Mouse (Mus musculus) spleen, adult 2 months (tissue): Measurements from ENCODE around the gene Appl2. TPM values are rescaled to one million over a fixed set of nuclear protein-coding genes. Genes with fewer than 3 reads are reported as not detected.

Experiments used
- DNase-seq, 2 experiments: peaks; one replicate each; pipeline versions ENCODE4 v3.0.0 to v3.0.0-alpha.2; 2012 to 2021; ENCODE audit warnings: low spot score in 2 of 2, low read depth in 1 of 2
- H3K27ac ChIP-seq: fragments of 200-500 bp; 2 replicates; pipeline ENCODE4 v1.5.1; 2012; ENCODE audit warnings: low read length, inconsistent platforms; ENCODE audit not compliant: insufficient read depth
- H3K27me3 ChIP-seq: fragments of 200-500 bp; 2 replicates; pipeline ENCODE4 v1.6.1; 2012; ENCODE audit warnings: mild to moderate bottlenecking, moderate library complexity, low read length, inconsistent platforms; ENCODE audit not compliant: control insufficient read depth, insufficient read depth
- H3K36me3 ChIP-seq: fragments of 200-500 bp; 2 replicates; pipeline ENCODE4 v1.6.1; 2012; ENCODE audit warnings: mild to moderate bottlenecking, low read length, inconsistent platforms; ENCODE audit not compliant: control insufficient read depth, insufficient read depth
- H3K4me1 ChIP-seq: fragments of 200-500 bp; 2 replicates; pipeline ENCODE4 v1.6.1; 2011; ENCODE audit warnings: inconsistent platforms; ENCODE audit not compliant: control insufficient read depth, insufficient read depth, insufficient read length
- H3K4me3 ChIP-seq: fragments of 200-500 bp; 2 replicates; pipeline ENCODE4 v1.5.1; 2011; ENCODE audit warnings: mild to moderate bottlenecking, inconsistent platforms; ENCODE audit not compliant: insufficient read depth, insufficient read length; ENCODE audit errors: extremely low read depth
- CTCF ChIP-seq: fragments of 200-500 bp; IDR thresholded peaks from 2 replicates; pipeline ENCODE4 v1.5.1; 2011; ENCODE audit warnings: mild to moderate bottlenecking, inconsistent platforms; ENCODE audit not compliant: insufficient read depth, insufficient read length, insufficient replicate concordance; ENCODE audit errors: extremely low read depth
- POLR2A ChIP-seq: fragments of 200-500 bp; IDR thresholded peaks from 2 replicates; pipeline ENCODE4 v1.6.1; 2011; ENCODE audit warnings: low read depth, low read length, inconsistent platforms
- WGBS: fragments of 180-500 bp; shearing (Covaris S2); methylation state at CpG from one replicate; pipeline ENCODE4 v1.1.7; 2018; 5-methylcytosine and 5-hydroxymethylcytosine counted together
- polyA plus RNA-seq: library from polyadenylated mRNA; depleted of rRNA; stranded (reverse); fragments of >200 nt; gene quantifications from 2 replicates; pipeline ENCODE4 v1.2.3, GENCODE M21; 2012; rRNA removed

The Appl2 gene
- 11.7 and 12.6 TPM in 2 replicates for polyA plus RNA-seq

GRCm38 (mm10) chr10:83648131-83649020 is at the start of gene Appl2:
Appl2 (minus strand) TSS chr10:83648738.
- Histone ChIP-seq H3K27ac (peak within 1 kb of the TSS; percentile 70), H3K4me1 (peaks cover 3% of the 10 kb centered on the region), H3K4me3 (peak within 1 kb of the TSS; percentile 82), H3K36me3 (no peaks in the 10 kb centered on the region), H3K27me3 (0 out of 2 replicates have a peak, but pooled peaks cover 3% of the 10 kb centered on the region)
- DNase-seq = peak in 1 of 2 experiments; percentile 70
- WGBS = 1% methylated on average over 58 of the region's 59 CpGs
- TF ChIP-seq POLR2A (no peak; the same call in 1 of the 2 replicates), CTCF (no peak)

GRCm38 (mm10) chr10:83696226-83696625 is 47.7 kb upstream of the Appl2 start:
- WGBS = 92% methylated on average over 4 of the region's 4 CpGs
- H3K36me3 ChIP-seq = no peaks in the 10 kb centered on the region

GRCm38 (mm10) chr10:83692175-83692895 is 43.8 kb upstream of the Appl2 start:
- Histone ChIP-seq H3K36me3 (no peaks in the 10 kb centered on the region), H3K27ac (no peak overlapping the region), H3K27me3 (no peaks in the 10 kb centered on the region), H3K4me3 (no peak overlapping the region), H3K4me1 (no peaks in the 10 kb centered on the region)
- TF ChIP-seq CTCF = no peak
- no peak for TF ChIP-seq POLR2A
- no peak for DNase-seq
- 83% methylated on average over 11 of the region's 11 CpGs for WGBS

More at GRCm38 (mm10) chr10:83696226-83696625, 47.7 kb upstream of the Appl2 start:
- TF ChIP-seq POLR2A (no peak), CTCF (no peak)
- no peak overlapping the region for H3K27ac ChIP-seq
- H3K27me3 ChIP-seq = no peaks in the 10 kb centered on the region
- no peak for DNase-seq
- no peaks in the 10 kb centered on the region for H3K4me1 ChIP-seq
- no peak overlapping the region for H3K4me3 ChIP-seq

GRCm38 (mm10) chr10:83688215-83688614 is 39.7 kb upstream of the Appl2 start:
- Histone ChIP-seq H3K27ac (no peak overlapping the region), H3K27me3 (no peaks in the 10 kb centered on the region), H3K36me3 (no peaks in the 10 kb centered on the region), H3K4me3 (no peak overlapping the region), H3K4me1 (no peaks in the 10 kb centered on the region)
- no peak for TF ChIP-seq CTCF
- TF ChIP-seq POLR2A = no peak
- WGBS = 95% methylated on average over 2 of the region's 2 CpGs
- DNase-seq = no peak

GRCm38 (mm10) chr10:83681334-83681733 is 32.8 kb upstream of the Appl2 start:
- 93% methylated on average over 12 of the region's 12 CpGs for WGBS
- TF ChIP-seq CTCF (no peak), POLR2A (no peak)

GRCm38 (mm10) chr10:83666556-83666955 is 18.0 kb upstream of the Appl2 start:
- TF ChIP-seq CTCF = no peak
- TF ChIP-seq POLR2A = no peak
- H3K4me1 ChIP-seq = no peaks in the 10 kb centered on the region
- H3K27ac ChIP-seq = no peak overlapping the region
- no peaks in the 10 kb centered on the region for H3K36me3 ChIP-seq
- DNase-seq = no peak
- WGBS = 86% methylated on average over 4 of the region's 4 CpGs
- H3K27me3 ChIP-seq = no peaks in the 10 kb centered on the region
- H3K4me3 ChIP-seq = no peak overlapping the region

More at GRCm38 (mm10) chr10:83681334-83681733, 32.8 kb upstream of the Appl2 start:
- Histone ChIP-seq H3K36me3 (no peaks in the 10 kb centered on the region), H3K27ac (no peak overlapping the region), H3K4me3 (no peak overlapping the region), H3K4me1 (no peaks in the 10 kb centered on the region), H3K27me3 (no peaks in the 10 kb centered on the region)
- no peak for DNase-seq
